Mouse (Mus musculus): ENCODE measurements around the gene Dph5.
"Not testable (repeated sequence)": the region's sequence is repeated elsewhere in the genome, so short reads cannot be mapped to it uniquely, and the experiment has no call there.

Gene Dph5

GRCm38 (mm10) chr3:115887427-115888309 is at the start of gene Dph5:
Gene Dph5, plus strand, starts transcription at chr3:115887837.
- peak; percentile 94 to 97 for DNase-seq (ENCODE audit: low spot score in 2 of 2)

- peak in 1 of 2 experiments; percentile 10 for DNase-seq (ENCODE audit: low spot score in 2 of 2)
Measured at GRCm38 (mm10) chr3:115844566-115844965, 43.1 kb upstream of the Dph5 start.

GRCm38 (mm10) chr3:115845032-115845618 is 42.5 kb upstream of the Dph5 start:
- no peak for DNase-seq (ENCODE audit: low spot score in 2 of 2)

- no peak for DNase-seq (ENCODE audit: low spot score in 2 of 2)
Measured at GRCm38 (mm10) chr3:115845724-115846123, 41.9 kb upstream of the Dph5 start.

- DNase-seq (ENCODE audit: low spot score in 2 of 2) = no peak
Measured at GRCm38 (mm10) chr3:115846153-115846552, 41.5 kb upstream of the Dph5 start.

- no peak for DNase-seq (ENCODE audit: low spot score in 2 of 2)
Measured at GRCm38 (mm10) chr3:115848686-115849480, 38.8 kb upstream of the Dph5 start.

GRCm38 (mm10) chr3:115850946-115851345 is 36.7 kb upstream of the Dph5 start:
- DNase-seq (ENCODE audit: low spot score in 2 of 2) = no peak

GRCm38 (mm10) chr3:115854672-115855191 is 32.9 kb upstream of the Dph5 start:
- DNase-seq (ENCODE audit: low spot score in 2 of 2) = no peak

GRCm38 (mm10) chr3:115855576-115855975 is 32.1 kb upstream of the Dph5 start:
- peak; percentile 6 to 17 for DNase-seq (ENCODE audit: low spot score in 2 of 2)

- peak; percentile 7 to 33 for DNase-seq (ENCODE audit: low spot score in 2 of 2)
Measured at GRCm38 (mm10) chr3:115856484-115857022, 31.1 kb upstream of the Dph5 start.

- DNase-seq (ENCODE audit: low spot score in 2 of 2) = no peak
Measured at GRCm38 (mm10) chr3:115857436-115857835, 30.2 kb upstream of the Dph5 start.

- DNase-seq (ENCODE audit: low spot score in 2 of 2) = no peak
Measured at GRCm38 (mm10) chr3:115858822-115859221, 28.8 kb upstream of the Dph5 start.

GRCm38 (mm10) chr3:115860780-115861179 is 26.9 kb upstream of the Dph5 start:
- not testable (repeated sequence) for DNase-seq (ENCODE audit: low spot score in 2 of 2)

- DNase-seq (ENCODE audit: low spot score in 2 of 2) = no peak
Measured at GRCm38 (mm10) chr3:115863487-115863886, 24.1 kb upstream of the Dph5 start.

- no peak for DNase-seq (ENCODE audit: low spot score in 2 of 2)
Measured at GRCm38 (mm10) chr3:115867150-115867549, 20.5 kb upstream of the Dph5 start.

GRCm38 (mm10) chr3:115867901-115868300 is 19.7 kb upstream of the Dph5 start:
- DNase-seq (ENCODE audit: low spot score in 2 of 2) = no peak

GRCm38 (mm10) chr3:115869360-115869759 is 18.3 kb upstream of the Dph5 start:
- no peak for DNase-seq (ENCODE audit: low spot score in 2 of 2)

- DNase-seq (ENCODE audit: low spot score in 2 of 2) = no peak
Measured at GRCm38 (mm10) chr3:115875551-115875950, 12.1 kb upstream of the Dph5 start.

GRCm38 (mm10) chr3:115877133-115877532 is 10.5 kb upstream of the Dph5 start:
- DNase-seq (ENCODE audit: low spot score in 2 of 2) = no peak

GRCm38 (mm10) chr3:115884086-115884485 is 3.6 kb upstream of the Dph5 start:
- DNase-seq (ENCODE audit: low spot score in 2 of 2) = no peak

- DNase-seq (ENCODE audit: low spot score in 2 of 2) = no peak
Measured at GRCm38 (mm10) chr3:115888310-115889106, 871 bp downstream of the Dph5 start.
